8 mouse cellular contexts compared by ENCODE assay signal in the genomic region with DNA sequence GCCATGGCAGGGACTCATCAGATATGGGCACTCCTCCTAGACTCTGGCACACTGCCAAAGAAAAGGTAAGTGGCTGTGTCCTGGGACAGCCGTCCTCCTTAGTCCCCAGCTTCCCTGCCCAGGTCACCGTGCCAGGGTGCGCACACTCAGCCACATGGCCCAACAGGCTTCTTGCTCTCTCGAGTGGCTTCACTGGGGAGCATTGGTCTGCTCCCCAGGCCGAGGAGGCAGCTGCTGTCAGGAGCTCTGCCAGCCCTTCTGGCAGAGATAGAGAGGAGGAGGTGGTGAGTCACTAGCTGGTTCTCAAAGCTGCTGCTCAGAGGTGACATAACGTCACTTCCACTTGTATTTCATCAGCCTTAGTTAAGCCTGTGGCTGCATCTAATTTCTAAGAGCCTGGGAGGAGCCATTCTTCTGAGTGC. TPM values are rescaled to one million over a fixed set of nuclear protein-coding genes. Genes with fewer than 3 reads are reported as not detected.
DNase-seq lines count a peak whose midpoint lies in the region; ATAC-seq and TF ChIP-seq lines count a peak whose summit lies in the region.
"Had no signal": no experiment of that assay in that cellular context is flagged by ENCODE, and none has a peak within 500 bp of the region (broad histone marks: within the 10 kb centered on the region; RNA-seq: fewer than 3 reads in every experiment).

No protein-coding gene starts in this region.

- no peaks in the 10 kb centered on the region for H3K9me3 ChIP-seq in G1E (replicated peaks)
- no peaks in the 10 kb centered on the region for H3K9me3 ChIP-seq in intestine, embryonic 14.5 days (ENCODE audit: control insufficient read depth, low read length)
- H3K9me3 ChIP-seq in lung, embryonic 16.5 days (ENCODE audit: control insufficient read depth, low read length) = no peaks in the 10 kb centered on the region
- H3K9me3 ChIP-seq in liver, embryonic 12.5 days (replicated peaks) = no peaks in the 10 kb centered on the region

- no peaks in the 10 kb centered on the region for H3K27me3 ChIP-seq in G1E (ENCODE audit: insufficient read depth, low read length)
- H3K27me3 ChIP-seq in intestine, embryonic 14.5 days (replicated peaks; ENCODE audit: control insufficient read depth, insufficient read depth, low read length) = no peaks in the 10 kb centered on the region
- H3K27me3 ChIP-seq in lung, embryonic 16.5 days (ENCODE audit: control insufficient read depth, insufficient read depth, low read depth, low read length) = no peaks in the 10 kb centered on the region
- no peaks in the 10 kb centered on the region for H3K27me3 ChIP-seq in liver, embryonic 12.5 days (replicated peaks)

- H3K36me3 ChIP-seq in G1E (replicated peaks) = peaks cover 91% of the 10 kb centered on the region
- peaks cover 69% of the 10 kb centered on the region for H3K36me3 ChIP-seq in intestine, embryonic 14.5 days (ENCODE audit: control insufficient read depth, insufficient read depth, low read length)
- peaks cover 28% of the 10 kb centered on the region for H3K36me3 ChIP-seq in lung, embryonic 16.5 days (ENCODE audit: control insufficient read depth, insufficient read depth, low read length)
- peaks cover 84% of the 10 kb centered on the region for H3K36me3 ChIP-seq in liver, embryonic 12.5 days

- TF ChIP-seq CTCF in G1E (IDR thresholded peaks at IDR 0.05; ENCODE audit: low read depth, low read length) = no peak

- H3K27ac ChIP-seq in intestine, embryonic 14.5 days (ENCODE audit: low read depth) = no peak overlapping the region
- 0 out of 2 replicates have a peak overlapping the region, but pooled peaks have one; percentile 27 for H3K27ac ChIP-seq in lung, embryonic 16.5 days (ENCODE audit: low read length)
- no peak overlapping the region for H3K27ac ChIP-seq in liver, embryonic 12.5 days
- H3K27ac ChIP-seq: liver, embryonic 14.5 days had no signal

- DNase-seq in G1E (ENCODE audit: low spot score) = peak; percentile 22
- peak; percentile 50 for DNase-seq in adrenal gland, adult 8-10 months
- DNase-seq in frontal cortex, postnatal 14 days (ENCODE audit: low spot score in 2 of 2) = peak; percentile 28 to 41
- peak; percentile 49 for DNase-seq in intestine, embryonic 14.5 days (ENCODE audit: low spot score)
- no peak for DNase-seq in thymus, postnatal 25 days

- 79% methylated on average over 6 of the region's 6 CpGs for WGBS in intestine, embryonic 14.5 days
- WGBS in lung, embryonic 16.5 days = 52% methylated on average over 6 of the region's 6 CpGs
- 76% methylated on average over 6 of the region's 6 CpGs for WGBS in liver, embryonic 12.5 days (ENCODE audit: insufficient replicate concordance)

- no peak overlapping the region for H3K4me3 ChIP-seq in G1E (ENCODE audit: low read depth, low read length)
- H3K4me3 ChIP-seq in intestine, embryonic 14.5 days (ENCODE audit: low read depth, low read length) = no peak overlapping the region
- H3K4me3 ChIP-seq in lung, embryonic 16.5 days (ENCODE audit: low read length) = no peak overlapping the region
- H3K4me3 ChIP-seq in liver, embryonic 12.5 days = no peak overlapping the region

- H3K4me1 ChIP-seq in G1E (ENCODE audit: insufficient read depth, low read depth, low read length) = peaks cover 3% of the 10 kb centered on the region; the same call in 1 of the 2 replicates
- H3K4me1 ChIP-seq in intestine, embryonic 14.5 days (replicated peaks; ENCODE audit: control insufficient read depth, insufficient read depth, low read length) = no peaks in the 10 kb centered on the region
- peaks cover 6% of the 10 kb centered on the region; the same call in 1 of the 2 replicates for H3K4me1 ChIP-seq in lung, embryonic 16.5 days (replicated peaks; ENCODE audit: control insufficient read depth, insufficient read depth, low read length)
- 0 out of 2 replicates have a peak, but pooled peaks cover 2% of the 10 kb centered on the region for H3K4me1 ChIP-seq in liver, embryonic 12.5 days

- no peak overlapping the region for H3K9ac ChIP-seq in intestine, embryonic 14.5 days (ENCODE audit: low read length)
- 0 out of 2 replicates have a peak overlapping the region, but pooled peaks have one; percentile 20 for H3K9ac ChIP-seq in lung, embryonic 16.5 days (ENCODE audit: low read length)
- no peak overlapping the region for H3K9ac ChIP-seq in liver, embryonic 12.5 days
- H3K9ac ChIP-seq: liver, embryonic 14.5 days had no signal

- H3K4me2 ChIP-seq in intestine, embryonic 14.5 days (ENCODE audit: low read length) = no peak overlapping the region
- no peak overlapping the region for H3K4me2 ChIP-seq in lung, embryonic 16.5 days (ENCODE audit: low read depth, low read length)
- no peak overlapping the region for H3K4me2 ChIP-seq in liver, embryonic 12.5 days

- ATAC-seq in G1E (ENCODE audit: extremely low read depth, insufficient number of reproducible peaks, low FRiP score, poor library complexity, severe bottlenecking) = no peak
- ATAC-seq in intestine, embryonic 14.5 days (replicated peaks; ENCODE audit: low FRiP score, low TSS enrichment, low read depth) = no peak
- ATAC-seq in lung, embryonic 16.5 days (ENCODE audit: low read depth) = peak; percentile 62
- no peak for ATAC-seq in liver, embryonic 12.5 days

RNA-seq across cellular contexts. Expression of a gene that starts 40.2 kb away (rescaled TPM):
- 16.7 and 18.6 TPM in 2 replicates for total RNA-seq in G1E (2014; fragmentation: Nextera tagmentation)
- 18.2 and 19.1 TPM in 2 replicates for total RNA-seq in G1E (2017)
- 6.2 and 7.3 TPM in 2 replicates for polyA plus RNA-seq in G1E (2012)
- 10 to 100 TPM; 16.6 to 27.2 (median 23.2) TPM for total RNA-seq in adrenal gland, adult 8-10 months (2022)
- 18.0 and 20.1 TPM in 2 replicates for polyA plus RNA-seq in intestine, embryonic 14.5 days (2014; fragmentation: Nextera tagmentation; extraction: Ambion mirVana)
- polyA plus RNA-seq in lung, embryonic 16.5 days (2015; fragmentation: Nextera tagmentation; extraction: Ambion mirVana) = 18.4 and 19.8 TPM in 2 replicates
- 11.1 and 12.0 TPM in 2 replicates for polyA plus RNA-seq in liver, embryonic 12.5 days (2016; fragmentation: Nextera tagmentation; extraction: Ambion mirVana)

RNA-seq across cellular contexts. Expression of a gene that starts 40.2 kb away (rescaled TPM):
- 72.8 and 76.8 TPM in 2 replicates for total RNA-seq in G1E (2014; fragmentation: Nextera tagmentation)
- total RNA-seq in G1E (2017) = 32.4 and 32.8 TPM in 2 replicates
- polyA plus RNA-seq in G1E (2012) = 2.3 and 4.2 TPM in 2 replicates
- 10 to 100 TPM in 3 of 4 experiments, 1 to 10 TPM in 1; 8.8 to 13.8 (median 11.3) TPM for total RNA-seq in adrenal gland, adult 8-10 months (2022)
- 23.9 and 26.0 TPM in 2 replicates for polyA plus RNA-seq in intestine, embryonic 14.5 days (2014; fragmentation: Nextera tagmentation; extraction: Ambion mirVana)
- polyA plus RNA-seq in lung, embryonic 16.5 days (2015; fragmentation: Nextera tagmentation; extraction: Ambion mirVana) = 17.7 and 22.3 TPM in 2 replicates
- polyA plus RNA-seq in liver, embryonic 12.5 days (2016; fragmentation: Nextera tagmentation; extraction: Ambion mirVana) = 18.9 and 19.3 TPM in 2 replicates
